Mouse (Mus musculus): ENCODE results near the gene Fam166a. TPM values are rescaled to one million over a fixed set of nuclear protein-coding genes. Genes with fewer than 3 reads are reported as not detected.

Gene Fam166a
- total RNA-seq (2014; fragmentation: Nextera tagmentation) (not detected in 2 replicates), total RNA-seq (2017) (not detected in 2 replicates)

- ATAC-seq (replicated peaks; ENCODE audit: poor library complexity, severe bottlenecking): no peak
These were observed at the start of gene Fam166a for GRCm38 (mm10) chr2:25218445-25218844. Gene Fam166a, plus strand, starts transcription at chr2:25218745.

GRCm38 (mm10) chr2:25169778-25170177 is 48.8 kb upstream of the Fam166a start:
- no peak for ATAC-seq (replicated peaks; ENCODE audit: poor library complexity, severe bottlenecking)

DNA sequence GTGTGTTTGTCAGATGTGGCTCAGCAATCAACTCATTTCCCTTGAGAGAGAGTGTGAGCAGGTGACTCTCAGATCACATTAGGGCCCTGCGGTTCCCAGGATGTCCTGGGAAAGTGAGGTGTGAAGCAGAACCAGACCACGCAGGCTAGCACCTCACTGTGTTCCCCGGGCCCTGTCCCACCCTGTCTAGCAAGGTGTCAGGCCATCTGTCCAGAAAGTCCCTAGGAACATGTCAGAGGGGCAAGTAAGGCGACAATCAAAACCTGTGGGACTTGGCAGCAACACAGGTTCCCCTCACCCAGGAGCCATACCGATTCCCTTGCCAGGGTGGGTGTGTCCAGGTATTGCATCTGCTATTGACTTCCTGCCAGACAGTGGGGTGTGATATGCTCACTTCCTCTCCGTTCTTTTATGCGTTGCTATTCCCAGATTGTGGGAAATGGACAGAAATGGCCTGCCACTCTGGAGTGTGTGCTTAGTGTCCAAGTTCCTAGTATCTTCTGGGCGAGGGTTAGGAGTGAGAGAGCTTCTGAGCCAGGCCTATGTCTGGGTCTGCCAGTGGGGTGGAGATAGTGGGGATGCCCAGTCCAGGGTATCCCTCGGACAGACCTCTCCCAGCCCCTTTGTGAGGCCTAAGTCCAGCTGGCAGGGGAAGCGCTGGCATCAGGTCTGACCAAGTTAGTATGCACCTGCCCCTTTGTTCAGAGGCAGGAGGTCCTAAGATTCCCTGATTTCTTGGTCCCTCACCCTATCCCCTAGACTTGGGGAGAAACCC is 48.0 kb upstream of the Fam166a start:
- peak; percentile 41; the same call in 1 of the 2 replicates for ATAC-seq (replicated peaks; ENCODE audit: poor library complexity, severe bottlenecking)

DNA sequence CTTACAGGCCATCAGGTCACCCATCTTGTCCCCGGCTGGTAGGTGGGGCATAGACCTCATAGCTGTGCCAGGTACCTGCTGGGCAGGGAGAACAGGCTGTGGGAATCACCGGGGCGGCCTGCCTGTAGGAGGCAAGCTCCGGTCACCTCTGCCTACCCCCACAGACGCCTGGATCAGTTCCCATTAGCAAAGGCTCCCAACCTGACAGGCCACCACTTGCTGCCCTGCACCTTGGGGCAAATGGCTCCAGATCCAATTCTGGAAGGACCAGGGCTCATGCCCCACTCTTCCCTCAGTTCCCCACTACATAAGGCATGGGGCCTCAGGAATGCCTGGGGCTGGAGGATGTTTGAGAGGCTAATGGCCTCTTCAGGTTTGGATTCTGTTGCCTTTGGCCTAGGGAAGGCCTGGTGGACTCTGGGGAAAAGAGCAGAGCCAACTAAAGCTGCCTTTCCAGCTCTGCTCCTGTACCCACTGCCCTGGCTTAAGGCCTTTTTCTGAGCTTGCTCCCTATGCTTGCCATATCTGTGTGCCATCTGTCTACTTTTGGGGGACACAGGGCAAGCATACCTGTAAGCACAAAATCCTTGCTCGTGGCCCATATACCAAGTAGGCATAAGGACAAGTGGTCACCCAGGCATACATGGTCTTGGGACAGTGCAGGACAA is 47.3 kb upstream of the Fam166a start:
- ATAC-seq (replicated peaks; ENCODE audit: poor library complexity, severe bottlenecking): no peak

DNA sequence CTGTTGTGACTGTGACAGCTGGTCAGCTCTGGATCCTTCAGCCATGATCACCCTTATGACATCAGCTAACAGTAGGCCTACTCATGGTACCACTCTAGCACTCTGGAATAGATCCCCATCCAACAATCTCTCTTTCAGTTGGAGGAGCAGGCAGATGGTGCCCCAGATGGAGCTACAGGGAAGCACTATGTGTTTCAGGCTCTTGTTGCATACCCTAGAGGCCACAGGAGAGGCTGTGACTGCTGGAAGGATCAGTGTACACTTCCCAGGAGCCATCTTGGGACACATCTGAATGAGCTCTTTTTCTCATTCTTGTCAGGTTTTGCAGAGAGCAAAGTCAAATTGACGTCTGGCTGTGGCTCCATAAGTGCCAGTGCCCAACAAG is 46.8 kb upstream of the Fam166a start:
- no peak for ATAC-seq (replicated peaks; ENCODE audit: poor library complexity, severe bottlenecking)

DNA sequence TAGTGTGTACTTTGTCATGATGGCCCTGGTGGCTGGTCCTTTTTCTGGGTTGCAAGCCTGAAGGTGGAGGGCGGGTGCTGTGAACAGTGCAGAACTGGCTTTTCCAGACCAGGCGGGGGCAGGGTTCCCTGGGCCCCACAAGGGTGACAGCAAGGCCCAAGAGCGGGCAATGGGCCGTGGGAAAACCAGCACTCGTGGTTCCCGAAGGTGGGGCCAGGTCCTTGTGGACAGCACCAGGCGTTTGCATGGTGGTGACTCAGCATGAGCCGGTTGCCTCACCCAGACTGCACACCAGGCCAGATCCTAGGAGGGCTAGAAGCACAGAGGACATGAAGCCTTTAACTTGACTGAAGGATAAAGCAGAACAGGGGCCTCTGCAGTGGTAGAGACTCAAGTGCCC is 45.9 kb upstream of the Fam166a start:
- ATAC-seq (replicated peaks; ENCODE audit: poor library complexity, severe bottlenecking): peak; percentile 65

GRCm38 (mm10) chr2:25173821-25174220 is 44.7 kb upstream of the Fam166a start:
- ATAC-seq (replicated peaks; ENCODE audit: poor library complexity, severe bottlenecking): no peak

GRCm38 (mm10) chr2:25174866-25175689 is 43.5 kb upstream of the Fam166a start:
- ATAC-seq (replicated peaks; ENCODE audit: poor library complexity, severe bottlenecking): no peak

- ATAC-seq (replicated peaks; ENCODE audit: poor library complexity, severe bottlenecking): no peak
These were observed 42.9 kb upstream of the Fam166a start for GRCm38 (mm10) chr2:25175690-25176078.

GRCm38 (mm10) chr2:25176573-25176972 is 42.0 kb upstream of the Fam166a start:
- no peak for ATAC-seq (replicated peaks; ENCODE audit: poor library complexity, severe bottlenecking)

- ATAC-seq (replicated peaks; ENCODE audit: poor library complexity, severe bottlenecking): no peak
These were observed 41.5 kb upstream of the Fam166a start for GRCm38 (mm10) chr2:25177076-25177475.

DNA sequence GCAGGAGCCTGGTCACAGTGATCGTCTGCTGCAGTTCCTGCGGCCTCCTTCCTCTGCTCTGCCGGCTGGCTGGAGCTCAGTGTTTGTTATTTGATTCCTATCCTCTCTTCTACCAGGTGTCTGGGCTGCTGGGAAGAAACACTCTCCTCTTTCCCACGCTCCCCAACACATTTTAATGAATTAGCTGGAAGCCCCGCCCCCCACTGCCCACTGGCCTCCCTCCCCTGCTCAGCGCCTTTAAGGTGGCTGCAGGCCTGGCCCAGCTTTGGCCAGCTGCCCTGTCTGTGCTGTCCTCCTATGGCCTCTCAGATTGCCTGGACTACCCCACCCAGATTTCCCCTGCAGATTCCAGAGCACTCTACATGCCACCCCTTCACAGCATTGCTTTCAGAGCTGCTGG is 40.9 kb upstream of the Fam166a start:
- no peak for ATAC-seq (replicated peaks; ENCODE audit: poor library complexity, severe bottlenecking)

GRCm38 (mm10) chr2:25178285-25178972 is 40.1 kb upstream of the Fam166a start:
- ATAC-seq (replicated peaks; ENCODE audit: poor library complexity, severe bottlenecking): no peak

- ATAC-seq (replicated peaks; ENCODE audit: poor library complexity, severe bottlenecking): no peak
These were observed 38.9 kb upstream of the Fam166a start for GRCm38 (mm10) chr2:25179566-25180217.

- peak; percentile 87 for ATAC-seq (replicated peaks; ENCODE audit: poor library complexity, severe bottlenecking)
These were observed 38.1 kb upstream of the Fam166a start, which contains the start of gene Nrarp for GRCm38 (mm10) chr2:25180478-25180903. Gene Nrarp, plus strand, starts transcription at chr2:25180758.

DNA sequence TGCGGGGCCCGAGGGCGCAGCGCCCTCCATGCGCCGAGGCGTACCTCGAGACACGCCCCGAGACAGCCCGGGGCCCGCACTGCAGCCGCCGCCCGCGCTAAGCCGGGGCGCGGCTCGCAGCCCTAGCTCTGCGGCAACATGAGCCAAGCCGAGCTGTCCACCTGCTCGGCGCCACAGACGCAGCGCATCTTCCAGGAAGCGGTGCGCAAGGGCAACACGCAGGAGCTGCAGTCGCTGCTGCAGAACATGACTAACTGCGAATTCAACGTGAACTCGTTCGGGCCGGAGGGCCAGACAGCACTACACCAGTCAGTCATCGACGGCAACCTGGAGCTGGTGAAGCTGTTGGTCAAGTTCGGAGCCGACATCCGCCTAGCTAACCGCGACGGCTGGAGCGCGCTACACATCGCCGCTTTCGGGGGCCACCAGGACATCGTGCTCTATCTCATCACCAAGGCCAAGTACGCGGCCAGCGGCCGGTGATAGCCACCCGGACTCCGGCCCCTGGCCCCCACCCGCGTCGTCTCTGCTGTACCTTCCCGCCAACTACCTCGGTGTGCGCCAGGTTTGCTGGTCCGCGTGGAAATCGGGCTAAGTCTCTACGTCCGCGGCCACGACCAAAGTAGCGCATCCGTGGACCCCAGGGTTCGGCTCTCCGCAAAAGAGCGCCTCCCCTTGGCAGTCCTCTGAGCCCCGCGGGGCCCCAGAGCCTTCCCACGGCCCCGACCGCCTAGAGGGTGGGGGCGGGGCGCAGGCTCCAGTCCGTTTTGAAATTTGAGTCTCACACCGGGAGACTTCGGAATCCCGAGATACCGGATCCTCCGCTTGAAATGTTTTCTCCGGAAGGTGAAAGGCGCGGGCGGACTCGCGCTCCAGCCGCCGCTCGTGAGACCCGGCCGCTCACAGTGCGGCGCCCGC is 37.3 kb upstream of the Fam166a start:
- ATAC-seq (replicated peaks; ENCODE audit: poor library complexity, severe bottlenecking): peak; percentile 19

- ATAC-seq (replicated peaks; ENCODE audit: poor library complexity, severe bottlenecking): no peak
These were observed 36.6 kb upstream of the Fam166a start for GRCm38 (mm10) chr2:25181891-25182397.

GRCm38 (mm10) chr2:25182664-25183063 is 35.9 kb upstream of the Fam166a start:
- ATAC-seq (replicated peaks; ENCODE audit: poor library complexity, severe bottlenecking): no peak
